Mouse (Mus musculus) limb, embryonic 13.5 days (tissue): Measurements from ENCODE around the gene Gm9789. TPM values are rescaled to one million over a fixed set of nuclear protein-coding genes. Genes with fewer than 3 reads are reported as not detected.
"Not testable (repeated sequence)": the region's sequence is repeated elsewhere in the genome, so short reads cannot be mapped to it uniquely, and the experiment has no call there.

Experiments
- ATAC-seq: fragments of 200-750 bp; cut with Nextera tagmentation; 2 replicates; pipeline ENCODE4 v1.8.0; 2017; ENCODE audit warnings: low read depth, moderate number of reproducible peaks, moderate TSS enrichment; ENCODE audit not compliant: low FRiP score
- H3K27ac ChIP-seq: fragments of 300-500 bp; sonication (generic); 2 replicates; pipeline ENCODE4 v1.5.1; 2015; ENCODE audit warnings: inconsistent platforms, mild to moderate bottlenecking, moderate library complexity
- H3K27me3 ChIP-seq: fragments of 300-500 bp; sonication (generic); 2 replicates; pipeline ENCODE4 v1.6.1; 2015; ENCODE audit warnings: mild to moderate bottlenecking, inconsistent platforms
- H3K36me3 ChIP-seq: fragments of 300-500 bp; sonication (generic); 2 replicates; pipeline ENCODE4 v1.6.1; 2015; ENCODE audit warnings: inconsistent platforms, mild to moderate bottlenecking, moderate library complexity
- H3K4me1 ChIP-seq: fragments of 300-500 bp; sonication (generic); 2 replicates; pipeline ENCODE4 v1.6.1; 2015; ENCODE audit warnings: inconsistent platforms
- H3K4me2 ChIP-seq: fragments of 300-500 bp; sonication (generic); replicated peaks from 2 replicates; pipeline ENCODE4 v1.6.1; 2015; ENCODE audit warnings: inconsistent platforms, mild to moderate bottlenecking, moderate library complexity
- H3K4me3 ChIP-seq: fragments of 300-500 bp; sonication (generic); 2 replicates; pipeline ENCODE4 v1.5.1; 2015; ENCODE audit warnings: moderate library complexity, mild to moderate bottlenecking, inconsistent platforms
- H3K9ac ChIP-seq: fragments of 300-500 bp; sonication (generic); 2 replicates; pipeline ENCODE4 v1.6.1; 2015; ENCODE audit warnings: mild to moderate bottlenecking, inconsistent platforms
- H3K9me3 ChIP-seq: fragments of 300-500 bp; sonication (generic); 2 replicates; pipeline ENCODE4 v1.6.1; 2016; ENCODE audit warnings: inconsistent platforms
- WGBS: fragments of 180-500 bp; shearing (Covaris S2); methylation state at CpG from one replicate; pipeline ENCODE4 v1.1.7; 2015; 5-methylcytosine and 5-hydroxymethylcytosine counted together
- polyA plus RNA-seq: library from polyadenylated mRNA; unstranded; fragments of >200 nt; fragmentation: Nextera tagmentation; extraction: Ambion mirVana; gene quantifications from 2 replicates; pipeline ENCODE4 v1.2.1, GENCODE M21; 2015

Gm9789 gene
- polyA plus RNA-seq, result not detected in 2 replicates

DNA sequence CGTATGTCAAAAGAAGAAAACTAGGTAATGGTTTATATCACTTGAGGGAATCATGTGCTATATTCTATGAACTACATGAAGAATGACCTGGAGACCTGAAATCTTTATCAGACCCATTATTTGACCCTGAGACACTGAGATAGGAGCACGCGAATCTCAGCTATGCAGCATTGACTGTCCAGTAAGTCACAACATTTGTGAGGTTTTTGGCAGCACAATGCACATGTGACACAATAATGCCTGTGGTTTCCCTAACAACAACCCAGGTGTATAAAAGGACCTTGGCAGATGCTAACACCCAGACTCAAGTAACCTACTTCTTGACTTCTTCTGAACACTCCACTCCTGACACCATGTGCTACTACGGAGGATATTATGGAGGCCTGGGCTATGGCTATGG, at the start of gene Gm9789:
Gene Gm9789, plus strand, starts transcription at position 301 of the 400 bp plus-strand sequence.
- 82% methylated on average over 4 of the region's 4 CpGs for WGBS
- H3K9me3 ChIP-seq, result no peaks in the 10 kb centered on the region
- H3K27ac ChIP-seq, result no peak within 1 kb of the TSS
- no peak for ATAC-seq
- no peak within 1 kb of the TSS for H3K4me2 ChIP-seq
- no peaks in the 10 kb centered on the region for H3K36me3 ChIP-seq
- H3K9ac ChIP-seq, result no peak within 1 kb of the TSS
- no peaks in the 10 kb centered on the region for H3K4me1 ChIP-seq
- H3K27me3 ChIP-seq, result no peaks in the 10 kb centered on the region
- H3K4me3 ChIP-seq, result no peak within 1 kb of the TSS

DNA sequence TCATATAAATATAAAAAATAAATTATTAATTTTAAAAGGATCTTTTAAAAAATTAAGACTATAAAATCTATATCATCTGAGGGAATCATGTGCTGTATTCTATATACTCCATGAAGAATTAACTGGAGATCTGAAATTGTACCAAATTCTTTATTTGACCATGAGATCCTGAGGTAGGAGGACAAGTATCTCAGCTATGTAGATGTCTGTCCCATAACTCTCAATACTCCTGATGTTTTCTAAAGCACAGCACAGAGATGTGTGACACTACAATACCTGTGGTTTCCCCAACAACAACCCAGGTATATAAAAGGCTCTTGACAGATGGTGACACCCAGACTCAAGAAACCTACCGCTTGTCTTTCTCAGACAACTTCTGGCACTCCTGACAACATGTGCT, 17.2 kb upstream of the Gm9789 start, which contains the start of gene Gm6358:
Gene Gm6358, plus strand, starts transcription at position 301 of the 400 bp plus-strand sequence.
- 90% methylated on average over 1 of the region's 1 CpGs for WGBS
- no peak for ATAC-seq

DNA sequence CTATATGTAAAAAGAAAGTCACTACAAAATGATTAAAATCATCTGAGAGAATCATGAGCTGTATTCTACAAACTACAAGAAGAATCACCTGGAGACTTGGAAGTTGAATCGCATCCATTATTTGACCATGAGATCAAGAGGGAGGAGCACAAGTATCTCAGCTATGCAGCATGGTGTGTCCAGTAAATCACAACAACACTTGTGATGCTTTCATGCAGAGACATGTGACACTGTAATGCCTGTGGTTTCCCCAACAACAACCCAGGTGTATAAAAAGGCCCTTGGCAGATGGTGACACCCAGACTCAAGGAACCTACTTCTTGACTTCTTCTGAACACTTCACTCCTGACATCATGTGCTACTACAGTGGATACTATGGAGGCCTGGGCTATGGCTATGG, 7.0 kb upstream of the Gm9789 start, which contains the start of gene Gm10061:
Gene Gm10061, plus strand, starts transcription at position 301 of the 400 bp plus-strand sequence.
- Histone ChIP-seq H3K27me3 (no peaks in the 10 kb centered on the region), H3K4me2 (no peak within 1 kb of the TSS), H3K4me3 (no peak within 1 kb of the TSS), H3K36me3 (no peaks in the 10 kb centered on the region), H3K9ac (no peak within 1 kb of the TSS), H3K27ac (no peak within 1 kb of the TSS), H3K9me3 (no peaks in the 10 kb centered on the region), H3K4me1 (no peaks in the 10 kb centered on the region)
- WGBS, result 95% methylated on average over 1 of the region's 1 CpGs
- ATAC-seq, result no peak

More for the DNA sequence above, 17.2 kb upstream of the Gm9789 start, which contains the start of gene Gm6358:
- Histone ChIP-seq H3K4me2 (no peak within 1 kb of the TSS), H3K4me1 (no peaks in the 10 kb centered on the region), H3K36me3 (no peaks in the 10 kb centered on the region), H3K9me3 (no peaks in the 10 kb centered on the region), H3K4me3 (no peak within 1 kb of the TSS), H3K9ac (no peak within 1 kb of the TSS), H3K27me3 (no peaks in the 10 kb centered on the region), H3K27ac (no peak within 1 kb of the TSS)

DNA sequence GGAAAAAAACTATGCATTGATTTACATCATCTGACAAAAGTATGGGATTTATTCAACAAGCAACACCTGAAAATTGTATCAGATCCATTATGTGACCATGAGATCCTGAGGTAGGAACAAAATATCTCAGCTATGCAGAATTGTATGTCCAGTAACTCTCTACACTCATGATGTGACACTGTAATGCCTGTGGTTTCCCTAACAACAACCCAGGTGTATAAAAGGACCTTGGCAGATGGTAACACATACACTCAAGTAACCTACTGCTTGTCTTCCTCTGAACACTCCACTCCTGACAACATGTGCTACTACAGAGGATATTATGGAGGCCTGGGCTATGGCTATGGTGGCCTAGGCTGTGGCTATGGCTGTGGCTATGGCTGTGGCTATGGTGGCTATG, 11.4 kb downstream of the Gm9789 start, which contains the start of gene Gm7735:
Gene Gm7735, plus strand, starts transcription at position 301 of the 400 bp plus-strand sequence.
- not testable (repeated sequence) for H3K4me1 ChIP-seq, H3K9me3 ChIP-seq, H3K27ac ChIP-seq, H3K36me3 ChIP-seq, H3K4me2 ChIP-seq, H3K9ac ChIP-seq, H3K4me3 ChIP-seq, ATAC-seq, H3K27me3 ChIP-seq

DNA sequence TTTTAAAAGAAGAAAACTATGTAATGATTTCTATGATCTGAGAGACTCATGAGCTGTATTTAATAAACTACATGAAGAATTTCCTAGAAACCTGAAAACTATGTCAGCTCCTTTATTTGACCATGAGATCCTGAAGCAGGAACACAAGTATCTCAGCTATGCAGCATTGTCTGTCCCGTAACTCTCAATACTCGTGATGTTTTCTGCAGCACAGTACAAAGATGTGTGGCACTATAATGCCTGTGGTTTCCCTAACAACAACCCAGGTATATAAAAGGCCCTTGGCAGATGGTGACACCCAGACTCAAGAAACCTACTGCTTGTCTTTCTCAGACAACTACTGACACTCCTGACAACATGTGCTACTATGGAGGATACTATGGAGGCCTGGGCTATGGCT, 16.7 kb downstream of the Gm9789 start, which contains the start of gene 1110057P08Rik:
Gene 1110057P08Rik, plus strand, starts transcription at position 301 of the 400 bp plus-strand sequence.
- no peak within 1 kb of the TSS for H3K4me3 ChIP-seq
- H3K27me3 ChIP-seq, result no peaks in the 10 kb centered on the region
- ATAC-seq, result no peak
- H3K27ac ChIP-seq, result no peak within 1 kb of the TSS
- no peak within 1 kb of the TSS for H3K4me2 ChIP-seq
- no peaks in the 10 kb centered on the region for H3K36me3 ChIP-seq
- H3K9me3 ChIP-seq, result no peaks in the 10 kb centered on the region
- no peak within 1 kb of the TSS for H3K9ac ChIP-seq
- H3K4me1 ChIP-seq, result no peaks in the 10 kb centered on the region
- 74% methylated on average over 2 of the region's 2 CpGs for WGBS

- ATAC-seq, result no peak
- Histone ChIP-seq H3K27ac (no peak overlapping the region), H3K4me3 (no peak overlapping the region), H3K4me2 (no peak overlapping the region), H3K36me3 (no peaks in the 10 kb centered on the region), H3K4me1 (no peaks in the 10 kb centered on the region), H3K9me3 (no peaks in the 10 kb centered on the region), H3K9ac (no peak overlapping the region), H3K27me3 (no peaks in the 10 kb centered on the region)
- WGBS, result 75% methylated on average over 4 of the region's 4 CpGs
These were observed 30.9 kb downstream of the Gm9789 start for GRCm38 (mm10) chr16:89188621-89189020.

- Histone ChIP-seq H3K4me2 (no peak within 1 kb of the TSS), H3K27ac (no peak within 1 kb of the TSS), H3K36me3 (no peaks in the 10 kb centered on the region), H3K27me3 (no peaks in the 10 kb centered on the region), H3K9me3 (no peaks in the 10 kb centered on the region), H3K9ac (no peak within 1 kb of the TSS), H3K4me3 (no peak within 1 kb of the TSS), H3K4me1 (no peaks in the 10 kb centered on the region)
- WGBS, result 81% methylated on average over 1 of the region's 1 CpGs
- no peak for ATAC-seq
These were observed 47.8 kb downstream of the Gm9789 start, which contains the start of gene Krtap20-2 for GRCm38 (mm10) chr16:89205561-89205960. Krtap20-2 (plus strand) TSS chr16:89205861.

Other genes with a start within 250 kb of the Gm9789 start
- gene Krtap19-9b, start 225.7 kb upstream of the Gm9789 start, polyA plus RNA-seq, result not detected in 2 replicates
- gene Krtap16-3, start 195.1 kb upstream of the Gm9789 start, polyA plus RNA-seq, result not detected in 2 replicates
- not detected in 2 replicates for gene Krtap22-2, start 147.2 kb upstream of the Gm9789 start, polyA plus RNA-seq
- not detected in 2 replicates for gene Gm10229, start 142.7 kb upstream of the Gm9789 start, polyA plus RNA-seq
- gene Krtap6-1, start 126.3 kb upstream of the Gm9789 start, polyA plus RNA-seq, result not detected in 2 replicates
- gene Gm10228, start 116.5 kb upstream of the Gm9789 start, polyA plus RNA-seq, result not detected in 2 replicates
- not detected in 2 replicates for gene Krtap6-5, start 110.1 kb upstream of the Gm9789 start, polyA plus RNA-seq
- gene 1110025L11Rik, start 94.0 kb upstream of the Gm9789 start, polyA plus RNA-seq, result not detected in 2 replicates
- not detected in 2 replicates for gene Krtap6-3, start 73.9 kb upstream of the Gm9789 start, polyA plus RNA-seq
- gene Gm6358, start 17.1 kb upstream of the Gm9789 start, polyA plus RNA-seq, result not detected in 2 replicates
- gene Gm10061, start 6.9 kb upstream of the Gm9789 start, polyA plus RNA-seq, result not detected in 2 replicates
- not detected in 2 replicates for gene Gm7735, start 11.5 kb downstream of the Gm9789 start, polyA plus RNA-seq
- gene 1110057P08Rik, start 16.8 kb downstream of the Gm9789 start, polyA plus RNA-seq, result not detected in 2 replicates
- gene Krtap20-2, start 47.9 kb downstream of the Gm9789 start, polyA plus RNA-seq, result not detected in 2 replicates
- gene Krtap21-1, start 245.9 kb downstream of the Gm9789 start, polyA plus RNA-seq, result not detected in 2 replicates